ENCODE assay signal across 20 mouse cellular contexts in genomic region chr12:17426735-17427134, GRCm38 (mm10).
DNase-seq lines count a peak whose midpoint lies in the region; ATAC-seq lines count a peak whose summit lies in the region.
"Had no signal": no experiment of that assay in that cellular context is flagged by ENCODE, and none has a peak within 500 bp of the region (broad histone marks: within the 10 kb centered on the region; RNA-seq: fewer than 3 reads in every experiment).

No protein-coding gene starts in this region.

- no peak overlapping the region for H3K27ac ChIP-seq in intestine, embryonic 15.5 days
- H3K27ac ChIP-seq in intestine, embryonic 16.5 days (ENCODE audit: low read length) = no peak overlapping the region
- peak overlapping the region; percentile 62 for H3K27ac ChIP-seq in forebrain, embryonic 16.5 days (ENCODE audit: low read length)
- H3K27ac ChIP-seq in neural tube, embryonic 15.5 days (replicated peaks) = 0 out of 2 replicates have a peak overlapping the region, but pooled peaks have one; percentile 6
- H3K27ac ChIP-seq in embryonic facial prominence, embryonic 10.5 days (replicated peaks) = no peak overlapping the region
- H3K27ac ChIP-seq: hindbrain, embryonic 15.5 days had no signal

- H3K9ac ChIP-seq in intestine, embryonic 15.5 days = no peak overlapping the region
- H3K9ac ChIP-seq in intestine, embryonic 16.5 days (ENCODE audit: low read depth, low read length) = no peak overlapping the region
- H3K9ac ChIP-seq in forebrain, embryonic 16.5 days (replicated peaks; ENCODE audit: low read depth, low read length) = no peak overlapping the region
- no peak overlapping the region for H3K9ac ChIP-seq in neural tube, embryonic 15.5 days (replicated peaks)
- H3K9ac ChIP-seq: hindbrain, embryonic 15.5 days; liver, embryonic 12.5 days; lung, embryonic 14.5 days had no signal

- 0 out of 2 replicates have a peak, but pooled peaks cover 10% of the 10 kb centered on the region for H3K36me3 ChIP-seq in intestine, embryonic 15.5 days
- H3K36me3 ChIP-seq in intestine, embryonic 16.5 days (ENCODE audit: control insufficient read depth, insufficient read depth, low read length) = peaks cover 5% of the 10 kb centered on the region; the same call in 1 of the 2 replicates
- peaks cover 10% of the 10 kb centered on the region; the same call in 1 of the 2 replicates for H3K36me3 ChIP-seq in forebrain, embryonic 16.5 days (ENCODE audit: control insufficient read depth, insufficient read depth)
- H3K36me3 ChIP-seq in neural tube, embryonic 15.5 days = peaks cover 42% of the 10 kb centered on the region
- H3K36me3 ChIP-seq in embryonic facial prominence, embryonic 10.5 days (replicated peaks) = peaks cover 97% of the 10 kb centered on the region

- H3K9me3 ChIP-seq in intestine, embryonic 15.5 days = no peaks in the 10 kb centered on the region
- no peaks in the 10 kb centered on the region for H3K9me3 ChIP-seq in intestine, embryonic 16.5 days (ENCODE audit: control insufficient read depth, low read length)
- H3K9me3 ChIP-seq in forebrain, embryonic 16.5 days (ENCODE audit: control insufficient read depth, low read length) = no peaks in the 10 kb centered on the region
- no peaks in the 10 kb centered on the region for H3K9me3 ChIP-seq in neural tube, embryonic 15.5 days (replicated peaks)
- H3K9me3 ChIP-seq in embryonic facial prominence, embryonic 10.5 days = no peaks in the 10 kb centered on the region
- H3K9me3 ChIP-seq: hindbrain, embryonic 15.5 days; liver, embryonic 12.5 days had no signal

- ATAC-seq in intestine, embryonic 15.5 days = 0 out of 2 replicates have a peak, but pooled peaks have one; percentile 28
- ATAC-seq in intestine, embryonic 16.5 days = no peak
- peak; percentile 54 for ATAC-seq in forebrain, embryonic 16.5 days
- ATAC-seq in neural tube, embryonic 15.5 days (ENCODE audit: low FRiP score) = peak; percentile 73

- H3K4me3 ChIP-seq in intestine, embryonic 15.5 days (replicated peaks) = no peak overlapping the region
- H3K4me3 ChIP-seq in intestine, embryonic 16.5 days (ENCODE audit: low read length) = no peak overlapping the region
- no peak overlapping the region for H3K4me3 ChIP-seq in forebrain, embryonic 16.5 days (replicated peaks; ENCODE audit: low read length)
- H3K4me3 ChIP-seq in neural tube, embryonic 15.5 days (replicated peaks) = no peak overlapping the region
- H3K4me3 ChIP-seq in embryonic facial prominence, embryonic 10.5 days = no peak overlapping the region
- H3K4me3 ChIP-seq: hindbrain, embryonic 15.5 days; liver, embryonic 12.5 days had no signal

- no peaks in the 10 kb centered on the region for H3K4me1 ChIP-seq in intestine, embryonic 15.5 days (replicated peaks)
- H3K4me1 ChIP-seq in intestine, embryonic 16.5 days (ENCODE audit: control insufficient read depth, insufficient read depth, low read length) = no peaks in the 10 kb centered on the region
- H3K4me1 ChIP-seq in forebrain, embryonic 16.5 days (replicated peaks; ENCODE audit: control insufficient read depth, insufficient read depth, low read length) = no peaks in the 10 kb centered on the region
- no peaks in the 10 kb centered on the region for H3K4me1 ChIP-seq in neural tube, embryonic 15.5 days
- H3K4me1 ChIP-seq in embryonic facial prominence, embryonic 10.5 days = 0 out of 2 replicates have a peak, but pooled peaks cover 3% of the 10 kb centered on the region
- H3K4me1 ChIP-seq: hindbrain, embryonic 15.5 days; liver, embryonic 12.5 days had no signal

- no peaks in the 10 kb centered on the region for H3K27me3 ChIP-seq in intestine, embryonic 15.5 days (replicated peaks)
- H3K27me3 ChIP-seq in intestine, embryonic 16.5 days (replicated peaks; ENCODE audit: control insufficient read depth, insufficient read depth, low read length) = no peaks in the 10 kb centered on the region
- H3K27me3 ChIP-seq in forebrain, embryonic 16.5 days (replicated peaks; ENCODE audit: control insufficient read depth, insufficient read depth, low read length) = no peaks in the 10 kb centered on the region
- H3K27me3 ChIP-seq in neural tube, embryonic 15.5 days (replicated peaks) = no peaks in the 10 kb centered on the region
- H3K27me3 ChIP-seq in embryonic facial prominence, embryonic 10.5 days (replicated peaks; ENCODE audit: low read depth, poor library complexity, severe bottlenecking) = no peaks in the 10 kb centered on the region
- H3K27me3 ChIP-seq: hindbrain, embryonic 15.5 days; liver, embryonic 12.5 days had no signal

- 65% methylated on average over 3 of the region's 3 CpGs for WGBS in intestine, embryonic 15.5 days
- WGBS in intestine, embryonic 16.5 days = 79% methylated on average over 3 of the region's 3 CpGs
- WGBS in forebrain, embryonic 16.5 days = 33% methylated on average over 3 of the region's 3 CpGs
- 14% methylated on average over 3 of the region's 3 CpGs for WGBS in neural tube, embryonic 15.5 days
- WGBS in embryonic facial prominence, embryonic 10.5 days = 66% methylated on average over 3 of the region's 3 CpGs

- H3K4me2 ChIP-seq in intestine, embryonic 15.5 days (replicated peaks) = no peak overlapping the region
- H3K4me2 ChIP-seq in intestine, embryonic 16.5 days (ENCODE audit: low read depth, low read length) = no peak overlapping the region
- H3K4me2 ChIP-seq in forebrain, embryonic 16.5 days (ENCODE audit: low read length) = no peak overlapping the region
- no peak overlapping the region for H3K4me2 ChIP-seq in neural tube, embryonic 15.5 days
- H3K4me2 ChIP-seq: heart, embryonic 11.5 days; hindbrain, embryonic 15.5 days; liver, embryonic 12.5 days; lung, embryonic 14.5 days had no signal

- peak; percentile 10 for DNase-seq in right cerebral cortex, adult 18-20 months
- DNase-seq in right cerebral cortex, adult 2 months (ENCODE audit: low spot score in 2 of 2) = no peak
- no peak for DNase-seq in adrenal gland, adult (ENCODE audit: inconsistent age in 2 of 2, low spot score in 1 of 2)
- no peak for DNase-seq in embryonic facial prominence, embryonic 10.5 days (ENCODE audit: low spot score)
- DNase-seq: cerebellum, adult 9-11 months; embryo, embryonic 11 days; heart, postnatal 14 days; kidney, adult 2 months; kidney, postnatal 36 days; lung, embryonic 14.5 days; midbrain, embryonic 14.5 days; spleen, adult 18-20 months; thymus, postnatal 4 days had no signal

Comparison
In these comparisons a context has a peak if more than half of its experiments do, and no peak if none do; other contexts are left out.
1. H3K27ac ChIP-seq: peak in forebrain, embryonic 16.5 days (single experiment) and neural tube, embryonic 15.5 days (single experiment); none in intestine, embryonic 15.5 days (single experiment), intestine, embryonic 16.5 days (single experiment) and embryonic facial prominence, embryonic 10.5 days (single experiment).